Mouse (Mus musculus): ENCODE measurements at regions not wholly inside any gene's neighbourhood (a gene's known extent, or its start where the extent isn't known, plus 50 kb on each side); places are given as distances from the start of the nearest gene placed in this dataset.

- no peaks in the 10 kb centered on the region for H3K27me3 ChIP-seq (ENCODE audit: control insufficient read depth, insufficient read depth, insufficient read length)
- H3K79me3 ChIP-seq (ENCODE audit: low read depth), result no peaks in the 10 kb centered on the region
- H3ac ChIP-seq (ENCODE audit: control insufficient read depth, insufficient read length, low read depth), result no peak overlapping the region
- H3K4me3 ChIP-seq (ENCODE audit: insufficient read depth, poor library complexity, severe bottlenecking), result no peak overlapping the region
- TF ChIP-seq CTCF (IDR thresholded peaks at IDR 0.05; ENCODE audit: control insufficient read depth, insufficient read depth, insufficient read length), result no peak
- TF ChIP-seq MAX (IDR thresholded peaks at IDR 0.05), result no peak
- TF ChIP-seq MYOG (IDR thresholded peaks at IDR 0.05; ENCODE audit: control insufficient read depth, extremely low read depth, insufficient read length), result no peak
- TF ChIP-seq CEBPB (IDR thresholded peaks at IDR 0.05; ENCODE audit: low read depth), result no peak
- TF ChIP-seq MYOD1 (IDR thresholded peaks at IDR 0.05; ENCODE audit: control insufficient read depth, insufficient read length, low read depth), result no peak
- no peak for TF ChIP-seq USF1 (IDR thresholded peaks at IDR 0.05; ENCODE audit: low read depth)
- no peak for TF ChIP-seq FOSL1 (IDR thresholded peaks at IDR 0.05; ENCODE audit: insufficient read depth, low read length, poor library complexity, severe bottlenecking)
- H3K36me3 ChIP-seq (ENCODE audit: control insufficient read depth, insufficient read depth), result no peaks in the 10 kb centered on the region
- H3K79me2 ChIP-seq (ENCODE audit: control insufficient read depth, insufficient read depth), result no peaks in the 10 kb centered on the region
These were observed 70.1 kb upstream of the Otogl start for GRCm38 (mm10) chr10:107982082-107982481.

- Histone ChIP-seq H3K27me3 (ENCODE audit: control insufficient read depth, insufficient read depth, insufficient read length) (no peaks in the 10 kb centered on the region), H3K36me3 (ENCODE audit: control insufficient read depth, insufficient read depth) (no peaks in the 10 kb centered on the region), H3ac (ENCODE audit: control insufficient read depth, insufficient read length, low read depth) (no peak overlapping the region), H3K79me3 (ENCODE audit: low read depth) (no peaks in the 10 kb centered on the region), H3K79me2 (ENCODE audit: control insufficient read depth, insufficient read depth) (no peaks in the 10 kb centered on the region), H3K4me3 (ENCODE audit: insufficient read depth, poor library complexity, severe bottlenecking) (no peak overlapping the region)
- TF ChIP-seq CTCF (IDR thresholded peaks at IDR 0.05; ENCODE audit: control insufficient read depth, insufficient read depth, insufficient read length) (no peak), CEBPB (IDR thresholded peaks at IDR 0.05; ENCODE audit: low read depth) (no peak), MYOG (IDR thresholded peaks at IDR 0.05; ENCODE audit: control insufficient read depth, extremely low read depth, insufficient read length) (no peak), USF1 (IDR thresholded peaks at IDR 0.05; ENCODE audit: low read depth) (no peak), MYOD1 (IDR thresholded peaks at IDR 0.05; ENCODE audit: control insufficient read depth, insufficient read length, low read depth) (no peak), MAX (IDR thresholded peaks at IDR 0.05) (no peak), FOSL1 (IDR thresholded peaks at IDR 0.05; ENCODE audit: insufficient read depth, low read length, poor library complexity, severe bottlenecking) (no peak)
These were observed 64.5 kb upstream of the Otogl start for GRCm38 (mm10) chr10:107976392-107976965.

GRCm38 (mm10) chr10:107971748-107972147 is 59.8 kb upstream of the Otogl start:
- Histone ChIP-seq H3K79me2 (ENCODE audit: control insufficient read depth, insufficient read depth) (no peaks in the 10 kb centered on the region), H3ac (ENCODE audit: control insufficient read depth, insufficient read length, low read depth) (no peak overlapping the region), H3K4me3 (ENCODE audit: insufficient read depth, poor library complexity, severe bottlenecking) (no peak overlapping the region), H3K27me3 (ENCODE audit: control insufficient read depth, insufficient read depth, insufficient read length) (no peaks in the 10 kb centered on the region), H3K36me3 (ENCODE audit: control insufficient read depth, insufficient read depth) (no peaks in the 10 kb centered on the region), H3K79me3 (ENCODE audit: low read depth) (no peaks in the 10 kb centered on the region)
- TF ChIP-seq CEBPB (IDR thresholded peaks at IDR 0.05; ENCODE audit: low read depth) (no peak), FOSL1 (IDR thresholded peaks at IDR 0.05; ENCODE audit: insufficient read depth, low read length, poor library complexity, severe bottlenecking) (no peak), USF1 (IDR thresholded peaks at IDR 0.05; ENCODE audit: low read depth) (no peak)

- no peaks in the 10 kb centered on the region for H3K79me3 ChIP-seq (ENCODE audit: low read depth)
- no peak overlapping the region for H3ac ChIP-seq (ENCODE audit: control insufficient read depth, insufficient read length, low read depth)
- no peaks in the 10 kb centered on the region for H3K36me3 ChIP-seq (ENCODE audit: control insufficient read depth, insufficient read depth)
- H3K4me3 ChIP-seq (ENCODE audit: insufficient read depth, poor library complexity, severe bottlenecking), result no peak overlapping the region
- no peaks in the 10 kb centered on the region for H3K27me3 ChIP-seq (ENCODE audit: control insufficient read depth, insufficient read depth, insufficient read length)
- TF ChIP-seq FOSL1 (IDR thresholded peaks at IDR 0.05; ENCODE audit: insufficient read depth, low read length, poor library complexity, severe bottlenecking) (peak; percentile 85), CEBPB (IDR thresholded peaks at IDR 0.05; ENCODE audit: low read depth) (no peak), MYOG (IDR thresholded peaks at IDR 0.05; ENCODE audit: control insufficient read depth, extremely low read depth, insufficient read length) (no peak), USF1 (IDR thresholded peaks at IDR 0.05; ENCODE audit: low read depth) (peak; percentile 31), CTCF (IDR thresholded peaks at IDR 0.05; ENCODE audit: control insufficient read depth, insufficient read depth, insufficient read length) (no peak), MYOD1 (IDR thresholded peaks at IDR 0.05; ENCODE audit: control insufficient read depth, insufficient read length, low read depth) (peak; percentile 45), MAX (IDR thresholded peaks at IDR 0.05) (peak; percentile 95)
- H3K79me2 ChIP-seq (ENCODE audit: control insufficient read depth, insufficient read depth), result no peaks in the 10 kb centered on the region
These were observed 55.1 kb upstream of the Otogl start for GRCm38 (mm10) chr10:107966996-107967395.

GRCm38 (mm10) chr10:107964022-107964421 is 52.1 kb upstream of the Otogl start:
- Histone ChIP-seq H3K79me2 (ENCODE audit: control insufficient read depth, insufficient read depth) (no peaks in the 10 kb centered on the region), H3K4me3 (ENCODE audit: insufficient read depth, poor library complexity, severe bottlenecking) (no peak overlapping the region), H3K36me3 (ENCODE audit: control insufficient read depth, insufficient read depth) (no peaks in the 10 kb centered on the region), H3ac (ENCODE audit: control insufficient read depth, insufficient read length, low read depth) (no peak overlapping the region), H3K27me3 (ENCODE audit: control insufficient read depth, insufficient read depth, insufficient read length) (no peaks in the 10 kb centered on the region), H3K79me3 (ENCODE audit: low read depth) (no peaks in the 10 kb centered on the region)
- TF ChIP-seq MYOD1 (IDR thresholded peaks at IDR 0.05; ENCODE audit: control insufficient read depth, insufficient read length, low read depth) (no peak), MYOG (IDR thresholded peaks at IDR 0.05; ENCODE audit: control insufficient read depth, extremely low read depth, insufficient read length) (no peak), CEBPB (IDR thresholded peaks at IDR 0.05; ENCODE audit: low read depth) (no peak), USF1 (IDR thresholded peaks at IDR 0.05; ENCODE audit: low read depth) (no peak), MAX (IDR thresholded peaks at IDR 0.05) (no peak), CTCF (IDR thresholded peaks at IDR 0.05; ENCODE audit: control insufficient read depth, insufficient read depth, insufficient read length) (no peak), FOSL1 (IDR thresholded peaks at IDR 0.05; ENCODE audit: insufficient read depth, low read length, poor library complexity, severe bottlenecking) (no peak)

GRCm38 (mm10) chr10:107962130-107962529 is 50.2 kb upstream of the Otogl start:
- TF ChIP-seq USF1 (IDR thresholded peaks at IDR 0.05; ENCODE audit: low read depth) (no peak), CTCF (IDR thresholded peaks at IDR 0.05; ENCODE audit: control insufficient read depth, insufficient read depth, insufficient read length) (no peak)
- no peaks in the 10 kb centered on the region for H3K79me3 ChIP-seq (ENCODE audit: low read depth)
- no peaks in the 10 kb centered on the region for H3K36me3 ChIP-seq (ENCODE audit: control insufficient read depth, insufficient read depth)
- H3K4me3 ChIP-seq (ENCODE audit: insufficient read depth, poor library complexity, severe bottlenecking), result no peak overlapping the region
- no peaks in the 10 kb centered on the region for H3K79me2 ChIP-seq (ENCODE audit: control insufficient read depth, insufficient read depth)
- H3ac ChIP-seq (ENCODE audit: control insufficient read depth, insufficient read length, low read depth), result no peak overlapping the region
- H3K27me3 ChIP-seq (ENCODE audit: control insufficient read depth, insufficient read depth, insufficient read length), result no peaks in the 10 kb centered on the region

Data from C2C12 (cell line).